Mouse (Mus musculus): ENCODE results near the gene B3gnt3. TPM values are rescaled to one million over a fixed set of nuclear protein-coding genes. Genes with fewer than 3 reads are reported as not detected.

Gene B3gnt3
- polyA plus RNA-seq, 1 experiment from 2014 or later: 10.4 TPM

DNA sequence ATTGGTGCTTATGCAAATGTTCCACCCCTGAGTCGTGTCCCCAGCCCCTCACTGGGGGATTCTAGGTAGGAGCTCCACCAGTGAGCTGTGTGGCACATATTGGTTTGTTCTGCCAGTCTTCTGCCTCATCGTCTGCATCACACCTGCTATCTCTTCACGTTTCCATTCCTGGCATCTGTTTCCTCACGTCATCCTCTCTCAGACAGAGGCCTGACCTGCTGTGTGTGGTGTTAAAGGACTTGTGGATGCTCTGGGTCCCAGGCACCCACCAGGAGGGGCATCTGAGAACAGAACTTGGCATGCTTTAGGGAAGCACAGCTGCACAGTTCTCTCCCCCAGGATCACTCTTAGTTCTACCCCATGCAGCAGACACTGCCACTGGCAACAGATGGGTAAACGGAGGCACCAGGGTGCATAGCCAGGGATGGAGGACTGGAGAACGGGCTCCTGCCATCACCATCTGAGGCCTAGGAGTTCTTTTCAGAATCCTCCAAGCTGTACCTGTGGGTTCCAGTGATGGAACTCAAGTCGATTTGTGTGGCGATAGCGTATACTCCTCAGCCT, 26.1 kb downstream of the B3gnt3 start:
- Histone ChIP-seq H3K9ac (no peak overlapping the region; the same call in 1 of the 2 replicates), H3K36me3 (no peaks in the 10 kb centered on the region), H3K4me3 (replicated peaks) (peak overlapping the region; percentile 74), H3K9me3 (no peaks in the 10 kb centered on the region), H3K27me3 (replicated peaks) (peaks cover 25% of the 10 kb centered on the region), H3K4me2 (peak overlapping the region; percentile 81), H3K4me1 (peaks cover 20% of the 10 kb centered on the region), H3K27ac (peak overlapping the region; percentile 92; the same call in 1 of the 2 replicates)
- 39% methylated on average over 9 of the region's 9 CpGs for WGBS
- ATAC-seq (ENCODE audit: insufficient read depth, low FRiP score, low read depth): no peak

DNA sequence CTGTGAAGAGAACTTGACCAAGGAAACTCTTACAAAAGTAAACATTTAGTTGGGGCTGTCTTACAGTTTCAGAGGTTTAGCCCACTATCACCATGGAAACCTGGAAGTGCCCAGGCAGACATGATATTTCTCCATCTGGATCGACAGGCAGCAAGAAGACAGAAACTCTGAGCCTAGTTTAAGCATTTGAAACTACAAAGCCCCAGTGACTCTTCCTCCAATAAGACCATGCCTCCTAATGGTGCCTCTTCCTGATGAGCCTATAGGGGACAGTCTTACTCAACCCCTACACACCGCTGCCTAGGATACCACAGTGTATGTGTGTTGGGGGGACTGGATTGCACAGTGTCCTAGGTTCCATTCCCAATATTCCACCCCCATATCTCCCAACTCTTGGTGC, 27.5 kb downstream of the B3gnt3 start:
- Histone ChIP-seq H3K27ac (no peak overlapping the region), H3K36me3 (no peaks in the 10 kb centered on the region), H3K4me1 (peaks cover 13% of the 10 kb centered on the region), H3K4me3 (replicated peaks) (no peak overlapping the region), H3K4me2 (no peak overlapping the region), H3K9me3 (no peaks in the 10 kb centered on the region), H3K9ac (no peak overlapping the region), H3K27me3 (replicated peaks) (peaks cover 20% of the 10 kb centered on the region)
- no peak for ATAC-seq (ENCODE audit: insufficient read depth, low FRiP score, low read depth)
- 66% methylated on average over 2 of the region's 2 CpGs for WGBS

DNA sequence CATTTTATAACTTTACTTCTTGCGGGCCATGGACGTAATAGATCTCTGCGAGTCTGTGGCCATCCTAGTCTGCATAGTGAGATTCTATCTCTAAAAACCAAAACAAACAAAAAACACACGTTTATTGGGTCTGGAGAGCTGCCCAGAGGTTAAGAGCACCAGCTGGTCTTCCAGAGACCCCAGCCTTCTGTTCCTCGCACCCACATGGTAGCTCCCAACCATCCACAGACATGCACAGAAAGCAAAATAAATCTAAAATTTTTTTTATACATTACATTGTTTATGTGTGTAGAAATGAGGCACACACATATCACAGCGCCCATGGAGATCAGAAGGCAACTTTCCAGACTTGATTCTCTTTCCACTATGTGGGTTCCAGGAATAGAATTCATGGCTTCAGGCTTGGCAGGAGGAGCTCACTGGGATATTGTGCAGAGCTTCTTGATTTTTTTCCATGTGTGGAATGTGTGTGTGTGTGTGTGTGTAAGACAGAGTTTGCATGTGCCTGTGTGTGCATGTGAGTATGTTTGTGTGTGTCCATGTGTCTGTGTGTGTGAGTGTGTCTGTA, 29.3 kb downstream of the B3gnt3 start:
- Histone ChIP-seq H3K4me2 (peak overlapping the region; percentile 92), H3K36me3 (no peaks in the 10 kb centered on the region), H3K4me3 (replicated peaks) (peak overlapping the region; percentile 46; the same call in 1 of the 2 replicates), H3K9ac (no peak overlapping the region), H3K27me3 (replicated peaks) (peaks cover 14% of the 10 kb centered on the region; the same call in 1 of the 2 replicates), H3K27ac (no peak overlapping the region), H3K4me1 (peaks cover 26% of the 10 kb centered on the region), H3K9me3 (no peaks in the 10 kb centered on the region)
- WGBS: 60% methylated on average over 6 of the region's 6 CpGs
- ATAC-seq (ENCODE audit: insufficient read depth, low FRiP score, low read depth): no peak

DNA sequence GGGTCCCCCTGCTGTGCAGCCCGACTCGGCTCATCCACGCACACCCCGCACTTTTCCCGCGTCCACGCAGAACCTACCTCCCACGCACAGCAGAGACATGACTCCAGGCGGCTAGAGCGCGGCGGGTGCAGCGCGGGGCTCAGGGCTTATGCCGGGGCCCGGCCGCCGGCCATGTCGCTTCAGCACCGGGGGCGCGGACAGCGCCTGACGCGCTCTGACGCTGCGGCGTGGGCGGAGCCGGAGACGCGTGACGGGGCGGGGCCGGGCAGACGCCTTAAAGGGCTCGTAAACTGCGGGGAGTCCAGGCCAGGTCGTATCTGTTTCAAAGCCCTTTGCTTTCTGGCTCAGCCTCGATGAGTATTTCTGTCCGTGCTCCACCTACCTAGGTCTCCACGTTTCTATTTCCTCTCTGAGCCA, 30.0 kb downstream of the B3gnt3 start, which contains the start of gene Unc13a:
Unc13a (minus strand) TSS at position 209 of the 417 bp plus-strand sequence.
- peak; percentile 51; the same call in 1 of the 2 replicates for ATAC-seq (ENCODE audit: insufficient read depth, low FRiP score, low read depth)
- 0% methylated on average over 42 of the region's 42 CpGs for WGBS
- Histone ChIP-seq H3K9me3 (no peaks in the 10 kb centered on the region), H3K27me3 (replicated peaks) (peaks cover 21% of the 10 kb centered on the region; the same call in 1 of the 2 replicates), H3K4me1 (peaks cover 26% of the 10 kb centered on the region), H3K4me2 (peak within 1 kb of the TSS; percentile 92), H3K27ac (no peak within 1 kb of the TSS), H3K9ac (0 out of 2 replicates have a peak within 1 kb of the TSS, but pooled peaks have one; percentile 8), H3K36me3 (no peaks in the 10 kb centered on the region), H3K4me3 (replicated peaks) (peak within 1 kb of the TSS; percentile 46)

DNA sequence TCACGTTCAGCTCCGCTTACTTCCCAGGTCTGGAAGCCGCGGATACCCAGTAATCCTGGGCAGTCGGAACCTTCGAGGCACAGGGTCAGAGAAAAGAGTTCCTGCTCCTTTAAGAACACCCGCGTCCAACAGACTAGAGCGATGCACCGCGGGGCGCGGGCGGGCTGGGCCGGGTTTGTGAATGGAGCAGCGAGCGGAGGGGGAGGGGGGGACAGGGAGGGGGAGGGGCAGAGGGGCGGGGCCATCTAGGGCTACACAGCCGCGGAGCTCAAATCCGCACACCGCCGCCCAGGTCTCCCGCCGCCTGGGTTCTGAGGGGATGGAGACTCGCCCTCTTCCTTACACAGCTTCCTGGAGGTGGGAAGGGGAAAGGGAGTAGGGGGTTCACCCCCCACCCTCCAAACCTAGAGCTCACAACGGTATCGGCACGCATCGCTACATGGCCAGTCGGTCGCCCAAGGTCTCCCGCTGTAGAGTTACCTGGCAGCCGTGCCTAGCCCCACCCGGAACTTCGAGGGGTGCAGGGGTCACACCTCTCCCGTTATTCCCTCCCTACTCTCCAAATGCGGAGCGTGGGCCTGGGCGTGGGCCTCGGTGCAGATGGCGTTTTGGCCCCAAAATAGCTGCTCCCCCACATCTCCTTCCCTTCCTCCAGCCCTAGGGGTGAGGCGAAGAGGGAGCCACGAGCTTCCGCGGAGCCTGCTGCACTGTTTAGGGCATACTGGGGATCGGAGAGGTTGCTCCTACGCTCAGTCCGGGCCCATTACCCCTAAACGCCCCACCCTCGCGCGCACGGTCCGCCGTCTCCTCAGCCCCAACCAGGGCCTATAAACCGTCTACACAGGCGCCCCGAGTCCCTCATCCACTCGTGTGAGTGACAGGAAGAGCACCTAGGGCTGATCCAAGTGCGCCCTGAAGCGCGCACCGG, 30.7 kb downstream of the B3gnt3 start:
- peaks cover 31% of the 10 kb centered on the region for H3K4me1 ChIP-seq
- peak overlapping the region; percentile 46 for H3K4me3 ChIP-seq (replicated peaks)
- H3K36me3 ChIP-seq: no peaks in the 10 kb centered on the region
- H3K9ac ChIP-seq: no peak overlapping the region
- peak; percentile 14 for ATAC-seq (ENCODE audit: insufficient read depth, low FRiP score, low read depth)
- H3K27ac ChIP-seq: no peak overlapping the region
- under 1% methylated on average over 63 of the region's 64 CpGs for WGBS
- H3K9me3 ChIP-seq: no peaks in the 10 kb centered on the region
- peaks cover 22% of the 10 kb centered on the region; the same call in 1 of the 2 replicates for H3K27me3 ChIP-seq (replicated peaks)
- H3K4me2 ChIP-seq: peak overlapping the region; percentile 92

DNA sequence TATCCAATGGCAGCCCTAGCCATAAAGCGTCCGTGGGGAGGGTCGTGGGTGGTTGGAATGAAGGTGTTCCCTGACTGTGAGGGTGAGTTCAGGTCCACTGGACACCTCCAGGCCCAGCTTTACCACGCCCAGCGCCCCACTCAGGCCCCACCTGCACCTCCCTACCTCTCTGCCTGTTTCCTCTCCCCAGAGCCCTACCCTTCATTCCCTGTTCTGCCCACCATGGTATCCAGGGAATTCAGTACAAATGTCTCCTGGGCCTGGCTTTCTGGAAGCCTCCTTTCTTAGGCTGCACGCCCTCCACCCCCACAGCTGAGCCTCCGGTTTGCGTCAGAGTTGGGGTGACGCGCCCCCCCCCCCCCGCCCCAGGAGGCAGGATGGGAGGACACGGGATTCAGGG, 31.4 kb downstream of the B3gnt3 start:
- WGBS: 13% methylated on average over 11 of the region's 12 CpGs
- Histone ChIP-seq H3K27ac (no peak overlapping the region), H3K27me3 (replicated peaks) (peaks cover 22% of the 10 kb centered on the region; the same call in 1 of the 2 replicates), H3K9ac (no peak overlapping the region), H3K4me2 (peak overlapping the region; percentile 92), H3K4me3 (replicated peaks) (peak overlapping the region; percentile 46), H3K4me1 (peaks cover 34% of the 10 kb centered on the region), H3K36me3 (no peaks in the 10 kb centered on the region), H3K9me3 (no peaks in the 10 kb centered on the region)
- ATAC-seq (ENCODE audit: insufficient read depth, low FRiP score, low read depth): no peak

DNA sequence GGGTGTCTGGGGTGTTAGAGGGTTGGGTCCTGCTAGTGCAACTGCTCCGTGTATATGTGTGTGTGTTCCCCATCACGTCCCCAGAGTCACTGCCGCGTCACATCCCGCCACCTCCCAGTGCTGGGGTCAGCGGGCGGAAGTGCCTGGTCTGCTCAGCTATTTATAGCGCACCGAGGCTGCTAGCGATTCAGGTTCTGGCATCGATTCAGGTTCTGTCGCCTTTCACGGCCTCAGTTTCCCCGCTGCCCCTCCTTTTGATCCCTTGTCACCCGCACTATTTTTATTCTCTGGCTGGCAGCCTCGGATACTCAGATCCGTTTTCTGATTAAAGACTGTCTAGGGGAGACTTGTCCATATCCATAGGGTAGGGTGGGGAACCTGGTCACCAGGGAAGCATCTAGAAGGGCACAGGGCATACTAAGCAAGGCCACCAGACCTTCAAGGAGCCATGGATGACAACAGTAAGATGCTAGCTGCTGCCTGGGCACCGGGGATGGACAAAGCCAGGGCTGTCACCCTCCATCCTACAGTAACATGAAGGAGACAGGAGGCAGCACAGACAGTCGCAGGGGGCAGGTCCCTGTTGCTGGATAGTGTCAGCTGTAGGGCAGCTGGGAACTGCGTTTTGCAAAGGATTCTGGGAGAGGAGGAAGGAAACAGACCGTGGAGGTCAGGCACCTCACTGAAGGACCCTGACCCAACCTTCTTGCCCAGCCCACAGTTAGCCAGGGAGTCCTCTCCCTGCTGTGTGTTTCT, 33.2 kb downstream of the B3gnt3 start:
- Histone ChIP-seq H3K36me3 (no peaks in the 10 kb centered on the region), H3K9me3 (no peaks in the 10 kb centered on the region), H3K4me2 (peak overlapping the region; percentile 39), H3K9ac (no peak overlapping the region), H3K4me3 (replicated peaks) (no peak overlapping the region), H3K27me3 (replicated peaks) (peaks cover 22% of the 10 kb centered on the region; the same call in 1 of the 2 replicates), H3K27ac (no peak overlapping the region), H3K4me1 (peaks cover 34% of the 10 kb centered on the region)
- 2% methylated on average over 21 of the region's 21 CpGs for WGBS
- no peak for ATAC-seq (ENCODE audit: insufficient read depth, low FRiP score, low read depth)

DNA sequence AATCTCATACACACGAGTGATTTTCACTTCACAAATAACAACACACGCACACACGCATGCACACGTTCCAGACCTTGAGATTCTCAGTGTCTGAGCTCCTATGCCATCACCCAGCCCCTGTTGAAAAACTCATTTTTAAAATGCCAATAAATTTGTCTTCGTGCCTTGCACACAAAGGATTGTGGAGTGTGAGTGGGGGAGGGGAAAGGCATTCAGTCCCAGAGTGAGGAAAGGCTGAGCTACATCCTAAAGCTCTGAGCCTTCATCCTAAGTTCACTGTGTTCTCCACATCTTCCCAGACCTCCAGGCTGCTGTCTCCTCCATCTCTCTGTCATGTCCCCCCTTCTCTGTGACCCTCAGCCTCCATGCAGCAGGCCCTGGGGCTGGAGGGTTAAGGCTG, 34.3 kb downstream of the B3gnt3 start:
- no peaks in the 10 kb centered on the region for H3K9me3 ChIP-seq
- no peak overlapping the region for H3K9ac ChIP-seq
- no peak overlapping the region for H3K27ac ChIP-seq
- H3K4me1 ChIP-seq: peaks cover 34% of the 10 kb centered on the region
- H3K4me2 ChIP-seq: no peak overlapping the region
- no peak overlapping the region for H3K4me3 ChIP-seq (replicated peaks)
- peaks cover 27% of the 10 kb centered on the region; the same call in 1 of the 2 replicates for H3K27me3 ChIP-seq (replicated peaks)
- ATAC-seq (ENCODE audit: insufficient read depth, low FRiP score, low read depth): no peak
- H3K36me3 ChIP-seq: no peaks in the 10 kb centered on the region
- WGBS: 53% methylated on average over 5 of the region's 5 CpGs

DNA sequence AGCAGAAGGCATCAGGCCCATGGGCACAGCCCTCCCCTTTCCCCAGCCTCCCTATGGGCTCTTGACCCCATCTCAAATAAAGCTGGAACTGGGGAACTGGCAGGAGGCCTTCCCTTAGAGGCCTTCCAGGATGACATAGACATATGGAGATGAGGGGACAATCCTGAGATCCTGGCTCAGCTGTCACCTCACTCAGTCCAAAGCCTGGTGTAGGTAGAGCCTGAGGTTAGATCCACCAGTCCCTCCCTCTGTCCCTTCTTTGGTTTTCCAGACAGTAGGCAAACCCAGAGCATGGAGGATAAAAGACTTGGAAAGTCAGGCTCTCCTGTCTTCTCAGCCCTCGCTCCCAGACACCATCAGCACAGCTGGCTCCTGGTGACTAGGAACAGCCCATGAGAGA, 34.7 kb downstream of the B3gnt3 start:
- ATAC-seq (ENCODE audit: insufficient read depth, low FRiP score, low read depth): no peak
- no peak overlapping the region for H3K4me2 ChIP-seq
- H3K4me1 ChIP-seq: peaks cover 34% of the 10 kb centered on the region
- H3K9ac ChIP-seq: no peak overlapping the region
- no peaks in the 10 kb centered on the region for H3K9me3 ChIP-seq
- 40% methylated on average over 1 of the region's 1 CpGs for WGBS
- H3K27ac ChIP-seq: no peak overlapping the region
- no peaks in the 10 kb centered on the region for H3K36me3 ChIP-seq
- no peak overlapping the region for H3K4me3 ChIP-seq (replicated peaks)
- peaks cover 27% of the 10 kb centered on the region; the same call in 1 of the 2 replicates for H3K27me3 ChIP-seq (replicated peaks)

DNA sequence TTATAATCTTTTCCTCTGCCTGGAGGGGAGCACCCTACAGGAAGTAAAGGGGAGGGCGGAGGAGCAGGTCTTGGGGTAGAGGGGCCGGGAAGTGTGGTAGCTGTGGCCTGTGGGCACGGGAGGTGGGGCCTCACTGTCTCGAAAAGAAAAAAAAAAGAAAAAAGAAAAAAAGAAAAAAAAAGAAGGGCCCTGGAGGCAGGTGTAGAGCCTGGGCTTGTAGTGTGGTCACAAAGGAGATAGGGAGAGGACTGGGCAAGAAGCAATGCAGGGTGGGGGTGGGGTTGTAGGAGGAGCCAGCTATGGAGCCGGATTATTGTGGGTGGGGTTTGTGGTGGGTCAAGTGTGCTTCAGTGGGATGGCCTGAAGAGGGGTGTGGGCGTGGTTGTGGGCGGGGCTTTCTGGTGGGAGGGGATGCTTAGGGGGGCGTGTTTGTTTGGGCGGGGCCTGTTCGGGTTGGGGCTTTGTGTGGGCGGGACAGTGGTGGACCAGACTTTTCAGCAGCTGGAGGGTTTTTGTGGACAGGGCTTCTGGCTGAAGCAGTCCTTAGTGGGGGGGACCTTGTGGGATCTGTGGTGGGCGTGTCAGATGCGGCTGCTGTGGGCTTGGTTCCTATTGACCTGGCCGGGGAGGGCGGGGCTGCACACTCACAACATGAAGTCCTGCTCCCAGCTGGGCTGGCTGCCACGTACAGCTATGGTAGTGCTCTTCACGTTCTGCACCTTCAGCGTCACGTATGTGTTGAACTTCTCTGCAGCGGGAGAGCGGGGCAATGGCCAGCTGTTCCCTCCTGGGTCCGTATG, 36.1 kb downstream of the B3gnt3 start:
- Histone ChIP-seq H3K4me1 (peaks cover 25% of the 10 kb centered on the region), H3K9me3 (no peaks in the 10 kb centered on the region), H3K27ac (no peak overlapping the region), H3K36me3 (no peaks in the 10 kb centered on the region), H3K4me3 (replicated peaks) (peak overlapping the region; percentile 27), H3K27me3 (replicated peaks) (peaks cover 27% of the 10 kb centered on the region), H3K4me2 (peak overlapping the region; percentile 53), H3K9ac (no peak overlapping the region)
- peak; percentile 75 for ATAC-seq (ENCODE audit: insufficient read depth, low FRiP score, low read depth)
- WGBS: 6% methylated on average over 22 of the region's 22 CpGs

Measured in stomach, embryonic 15.5 days (tissue).